Mouse (Mus musculus): ENCODE measurements at regions not wholly inside any gene's neighbourhood (a gene's known extent, or its start where the extent isn't known, plus 50 kb on each side); places are given as distances from the start of the nearest gene placed in this dataset.

DNA sequence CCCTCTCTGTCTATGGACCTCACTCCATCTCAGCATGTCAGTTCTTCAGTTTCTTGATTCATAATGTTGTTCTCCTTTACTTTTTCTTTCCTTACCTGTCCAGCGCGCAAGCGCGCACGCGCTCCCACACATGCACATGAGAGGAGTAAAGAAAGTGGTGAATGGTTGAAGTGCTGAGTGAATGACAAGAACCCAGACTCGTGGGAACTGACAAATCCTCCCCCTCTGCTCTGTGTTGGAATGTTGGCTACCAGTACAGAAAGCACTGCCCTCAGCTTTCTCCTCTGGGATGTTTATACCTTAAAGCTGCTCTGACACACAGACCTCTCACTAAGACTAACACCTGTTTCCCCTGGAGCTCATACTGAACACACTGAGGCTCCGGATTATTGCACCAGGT, 302.2 kb upstream of the Nrp1 start:
- Histone ChIP-seq H3K27ac (ENCODE audit: poor library complexity, severe bottlenecking) (no peak overlapping the region), H3K36me3 (no peaks in the 10 kb centered on the region), H3K9me3 (replicated peaks) (no peaks in the 10 kb centered on the region), H3K4me1 (replicated peaks) (peaks cover 12% of the 10 kb centered on the region), H3K4me3 (no peak overlapping the region), H3K9ac (no peak overlapping the region), H3K4me2 (0 out of 2 replicates have a peak overlapping the region, but pooled peaks have one; percentile 2), H3K27me3 (replicated peaks) (no peaks in the 10 kb centered on the region)
- 69% methylated on average over 8 of the region's 8 CpGs for WGBS
- no peak for ATAC-seq (ENCODE audit: insufficient number of reproducible peaks, low FRiP score)

DNA sequence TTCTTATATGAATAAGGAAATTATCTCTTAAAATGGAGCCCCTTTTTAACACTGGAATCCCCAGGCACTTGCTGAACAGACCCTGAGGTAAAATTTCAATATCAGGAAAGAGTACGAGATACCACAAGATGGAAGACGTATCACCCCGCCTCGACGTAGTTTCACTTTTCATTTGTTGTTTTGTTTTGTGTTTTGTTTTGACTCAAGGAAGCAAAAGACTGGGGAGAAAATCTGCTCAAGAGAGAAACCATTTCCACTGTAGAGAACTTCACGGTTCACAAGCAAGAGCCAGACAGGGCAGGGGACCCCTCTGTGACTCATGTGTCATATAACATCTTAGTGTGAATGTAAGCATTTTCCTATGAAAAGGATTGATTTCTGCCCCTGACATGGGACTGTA, 300.6 kb upstream of the Nrp1 start:
- Histone ChIP-seq H3K9me3 (replicated peaks) (no peaks in the 10 kb centered on the region), H3K9ac (no peak overlapping the region), H3K4me2 (no peak overlapping the region), H3K4me1 (replicated peaks) (peaks cover 20% of the 10 kb centered on the region), H3K4me3 (no peak overlapping the region), H3K27me3 (replicated peaks) (no peaks in the 10 kb centered on the region), H3K36me3 (no peaks in the 10 kb centered on the region), H3K27ac (ENCODE audit: poor library complexity, severe bottlenecking) (no peak overlapping the region)
- ATAC-seq (ENCODE audit: insufficient number of reproducible peaks, low FRiP score) = no peak
- 85% methylated on average over 6 of the region's 6 CpGs for WGBS

DNA sequence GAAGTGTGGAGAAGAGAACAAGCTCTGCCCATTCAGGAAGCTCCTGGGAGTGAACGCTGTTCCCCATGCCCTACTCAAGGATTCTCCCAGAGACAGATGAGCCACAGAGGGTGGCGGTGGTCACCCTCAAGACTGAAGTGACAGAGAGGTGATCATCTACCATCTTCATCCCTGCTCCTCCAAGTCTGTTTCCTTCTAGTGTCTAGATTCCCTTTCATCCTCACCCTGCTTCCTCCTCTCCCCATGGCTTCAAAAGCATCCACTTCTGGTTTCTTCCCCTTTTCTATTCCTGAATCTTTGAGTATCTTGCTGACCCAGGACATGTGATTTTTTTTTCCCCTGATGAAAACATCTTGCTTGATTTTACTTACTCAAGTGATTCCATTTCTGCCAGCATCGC, 298.6 kb upstream of the Nrp1 start:
- H3K27me3 ChIP-seq (replicated peaks) = no peaks in the 10 kb centered on the region

DNA sequence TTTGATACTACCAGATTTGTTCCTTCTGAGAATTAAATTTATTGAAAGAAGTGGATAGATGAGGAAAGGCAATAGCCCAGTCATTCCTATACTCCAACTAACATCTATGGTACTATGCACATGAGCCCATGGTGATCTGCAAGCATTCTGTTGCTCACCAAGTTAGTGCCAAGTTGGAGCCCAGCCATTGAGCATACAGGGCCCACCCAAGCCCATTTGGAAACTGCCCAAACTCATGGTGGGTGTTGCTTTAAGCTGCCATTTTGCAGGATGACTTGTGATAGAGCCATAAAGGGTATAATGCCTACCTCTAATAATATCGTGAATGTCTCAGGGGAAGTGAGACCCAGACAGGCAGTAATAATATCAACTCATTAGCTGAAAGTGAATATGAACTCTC, 294.2 kb upstream of the Nrp1 start:
- Histone ChIP-seq H3K9ac (no peak overlapping the region), H3K36me3 (no peaks in the 10 kb centered on the region), H3K27ac (ENCODE audit: poor library complexity, severe bottlenecking) (no peak overlapping the region), H3K4me1 (replicated peaks) (peaks cover 8% of the 10 kb centered on the region; the same call in 1 of the 2 replicates), H3K9me3 (replicated peaks) (no peaks in the 10 kb centered on the region), H3K4me2 (no peak overlapping the region), H3K27me3 (replicated peaks) (no peaks in the 10 kb centered on the region), H3K4me3 (no peak overlapping the region)
- 86% methylated on average over 1 of the region's 1 CpGs for WGBS
- ATAC-seq (ENCODE audit: insufficient number of reproducible peaks, low FRiP score) = no peak

More for the DNA sequence above, 298.6 kb upstream of the Nrp1 start:
- peaks cover 20% of the 10 kb centered on the region for H3K4me1 ChIP-seq (replicated peaks)
- H3K4me2 ChIP-seq = no peak overlapping the region
- H3K4me3 ChIP-seq = no peak overlapping the region
- no peaks in the 10 kb centered on the region for H3K9me3 ChIP-seq (replicated peaks)
- no peak for ATAC-seq (ENCODE audit: insufficient number of reproducible peaks, low FRiP score)
- 81% methylated on average over 3 of the region's 3 CpGs for WGBS
- H3K27ac ChIP-seq (ENCODE audit: poor library complexity, severe bottlenecking) = no peak overlapping the region
- H3K9ac ChIP-seq = no peak overlapping the region
- H3K36me3 ChIP-seq = no peaks in the 10 kb centered on the region

DNA sequence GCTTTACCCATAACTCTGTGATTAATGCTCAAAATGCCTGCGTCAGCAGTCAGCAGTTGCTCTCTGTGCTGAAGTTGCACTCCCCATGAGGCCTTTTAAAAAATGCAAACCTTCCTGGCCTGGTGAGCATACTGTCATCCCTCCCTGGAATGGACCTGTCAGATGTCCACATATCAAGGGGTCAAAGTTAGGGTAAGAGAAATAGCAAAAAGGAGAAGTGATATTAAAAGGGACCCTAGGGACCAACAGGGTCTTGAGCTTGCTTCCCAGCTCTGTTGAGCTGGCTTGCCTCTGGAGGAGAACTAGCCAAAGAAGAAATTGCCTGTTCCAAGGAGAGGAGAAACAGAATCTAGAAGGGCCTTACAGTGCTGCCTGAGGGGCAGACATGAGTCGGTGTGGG, 293.3 kb upstream of the Nrp1 start:
- Histone ChIP-seq H3K9ac (no peak overlapping the region), H3K27ac (ENCODE audit: poor library complexity, severe bottlenecking) (no peak overlapping the region)
- ATAC-seq (ENCODE audit: insufficient number of reproducible peaks, low FRiP score) = no peak

DNA sequence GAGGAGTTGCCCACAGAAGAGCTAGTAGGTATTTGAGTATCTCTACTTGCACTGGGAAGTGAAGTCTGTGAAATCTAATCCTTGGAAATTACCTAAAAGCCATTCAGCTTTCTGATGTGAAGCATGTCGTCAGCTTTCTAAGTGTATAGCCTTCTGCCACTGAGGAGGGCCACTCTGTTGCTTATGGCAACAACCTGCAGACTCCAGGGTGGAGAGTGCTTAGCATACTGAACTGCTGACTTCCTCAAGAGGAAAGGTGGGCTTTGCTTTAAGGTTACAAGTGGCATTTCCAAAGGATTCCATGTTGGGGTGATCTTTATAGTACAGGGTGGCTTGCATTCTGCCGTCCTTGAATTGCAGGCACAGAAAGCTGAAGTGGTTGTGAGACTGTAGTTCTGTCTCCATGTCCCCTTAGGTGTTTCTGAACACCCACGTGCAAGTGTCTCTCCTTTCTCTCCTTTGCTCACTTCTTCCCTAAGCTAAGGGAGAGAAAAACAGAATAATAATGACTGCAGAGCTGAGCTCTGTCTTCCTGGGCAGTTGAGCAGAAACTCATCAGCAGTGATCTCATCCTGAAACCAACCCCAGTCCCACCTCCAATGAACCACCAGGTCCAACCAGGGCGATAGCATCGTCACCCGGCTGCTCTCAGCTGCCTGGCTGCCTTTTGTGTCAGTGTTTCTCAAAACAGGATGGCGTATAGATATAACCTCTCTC, 292.3 kb upstream of the Nrp1 start:
- Histone ChIP-seq H3K36me3 (no peaks in the 10 kb centered on the region), H3K4me3 (no peak overlapping the region), H3K27me3 (replicated peaks) (no peaks in the 10 kb centered on the region), H3K4me2 (no peak overlapping the region), H3K9ac (no peak overlapping the region), H3K4me1 (replicated peaks) (peaks cover 8% of the 10 kb centered on the region; the same call in 1 of the 2 replicates), H3K27ac (ENCODE audit: poor library complexity, severe bottlenecking) (no peak overlapping the region), H3K9me3 (replicated peaks) (no peaks in the 10 kb centered on the region)
- WGBS = 68% methylated on average over 7 of the region's 7 CpGs
- no peak for ATAC-seq (ENCODE audit: insufficient number of reproducible peaks, low FRiP score)

More for the DNA sequence above, 293.3 kb upstream of the Nrp1 start:
- Histone ChIP-seq H3K4me3 (no peak overlapping the region), H3K9me3 (replicated peaks) (no peaks in the 10 kb centered on the region), H3K36me3 (no peaks in the 10 kb centered on the region), H3K4me1 (replicated peaks) (peaks cover 8% of the 10 kb centered on the region; the same call in 1 of the 2 replicates), H3K4me2 (no peak overlapping the region), H3K27me3 (replicated peaks) (no peaks in the 10 kb centered on the region)
- WGBS = 73% methylated on average over 2 of the region's 2 CpGs

DNA sequence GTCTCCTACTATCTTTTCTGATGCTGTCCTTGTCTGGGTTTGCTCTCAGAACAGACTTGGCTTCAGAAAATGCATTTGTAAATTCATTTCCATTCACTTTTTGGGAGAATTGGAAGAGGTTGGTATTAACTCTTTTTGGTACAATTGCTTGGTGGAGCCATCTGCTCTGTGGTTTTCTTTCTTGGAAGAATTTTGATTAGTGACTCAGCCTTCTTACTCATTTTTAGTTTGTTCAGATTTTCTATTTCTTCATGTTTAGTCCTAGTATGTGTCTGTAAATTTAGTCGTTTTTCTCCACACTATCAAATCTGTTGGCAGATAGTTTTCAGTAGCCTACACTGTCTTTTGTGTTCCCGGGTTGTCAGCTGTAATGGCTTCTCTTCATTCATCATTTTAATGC, 288.7 kb upstream of the Nrp1 start:
- H3K27ac ChIP-seq (ENCODE audit: poor library complexity, severe bottlenecking) = no peak overlapping the region
- ATAC-seq (ENCODE audit: insufficient number of reproducible peaks, low FRiP score) = no peak
- WGBS = 69% methylated on average over 2 of the region's 2 CpGs
- no peaks in the 10 kb centered on the region for H3K9me3 ChIP-seq (replicated peaks)
- no peak overlapping the region for H3K9ac ChIP-seq
- no peak overlapping the region for H3K4me2 ChIP-seq
- H3K4me3 ChIP-seq = no peak overlapping the region
- H3K36me3 ChIP-seq = no peaks in the 10 kb centered on the region
- H3K27me3 ChIP-seq (replicated peaks) = no peaks in the 10 kb centered on the region
- no peaks in the 10 kb centered on the region for H3K4me1 ChIP-seq (replicated peaks)

DNA sequence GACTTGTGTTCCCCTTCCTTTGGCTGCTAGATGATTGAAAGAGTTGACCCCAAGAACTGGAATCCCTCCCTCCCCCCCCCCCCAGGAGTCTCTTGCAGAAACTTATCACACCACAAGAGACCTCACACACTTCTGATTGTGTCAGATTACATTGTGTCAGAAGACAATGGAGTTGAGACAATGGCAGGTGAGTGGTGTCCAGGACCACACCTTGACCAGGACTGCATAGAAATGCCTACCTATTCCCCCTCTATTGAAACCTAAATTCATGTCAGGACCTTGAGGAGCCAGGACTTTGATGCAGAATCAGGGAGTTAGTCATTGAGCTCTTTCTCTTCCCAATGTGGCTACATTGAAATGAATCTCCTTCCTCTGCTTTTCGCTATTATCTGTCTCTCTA, 282.8 kb upstream of the Nrp1 start:
- H3K36me3 ChIP-seq = no peaks in the 10 kb centered on the region
- no peak overlapping the region for H3K27ac ChIP-seq (ENCODE audit: poor library complexity, severe bottlenecking)
- H3K4me2 ChIP-seq = no peak overlapping the region
- no peak overlapping the region for H3K4me3 ChIP-seq
- no peak for ATAC-seq (ENCODE audit: insufficient number of reproducible peaks, low FRiP score)
- peaks cover 9% of the 10 kb centered on the region; the same call in 1 of the 2 replicates for H3K4me1 ChIP-seq (replicated peaks)
- no peaks in the 10 kb centered on the region for H3K27me3 ChIP-seq (replicated peaks)
- H3K9ac ChIP-seq = no peak overlapping the region
- 76% methylated on average over 1 of the region's 1 CpGs for WGBS
- no peaks in the 10 kb centered on the region for H3K9me3 ChIP-seq (replicated peaks)

DNA sequence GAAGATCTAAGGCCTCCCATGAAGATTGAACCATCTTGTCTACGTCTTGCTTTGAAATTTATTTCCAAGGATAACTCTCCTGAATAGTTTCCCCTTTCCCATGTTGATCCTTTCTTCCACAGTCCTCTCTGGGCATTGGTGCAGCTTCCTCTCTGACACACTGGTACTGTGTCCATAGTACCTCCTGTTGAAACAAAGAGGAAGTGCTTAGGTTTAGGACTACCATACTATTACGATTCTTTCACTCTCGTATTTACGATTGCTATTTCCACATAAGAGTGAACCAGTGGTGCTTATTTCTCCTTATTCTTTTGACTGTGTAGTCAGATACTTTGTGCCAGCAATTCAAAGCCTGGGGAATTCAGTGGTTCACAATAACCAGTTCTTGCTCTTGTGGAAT, 282.2 kb upstream of the Nrp1 start:
- Histone ChIP-seq H3K4me2 (no peak overlapping the region), H3K9me3 (replicated peaks) (no peaks in the 10 kb centered on the region), H3K27me3 (replicated peaks) (no peaks in the 10 kb centered on the region), H3K4me3 (no peak overlapping the region), H3K36me3 (no peaks in the 10 kb centered on the region), H3K9ac (no peak overlapping the region), H3K4me1 (replicated peaks) (peaks cover 9% of the 10 kb centered on the region; the same call in 1 of the 2 replicates), H3K27ac (ENCODE audit: poor library complexity, severe bottlenecking) (no peak overlapping the region)
- 88% methylated on average over 4 of the region's 4 CpGs for WGBS
- ATAC-seq (ENCODE audit: insufficient number of reproducible peaks, low FRiP score) = no peak

DNA sequence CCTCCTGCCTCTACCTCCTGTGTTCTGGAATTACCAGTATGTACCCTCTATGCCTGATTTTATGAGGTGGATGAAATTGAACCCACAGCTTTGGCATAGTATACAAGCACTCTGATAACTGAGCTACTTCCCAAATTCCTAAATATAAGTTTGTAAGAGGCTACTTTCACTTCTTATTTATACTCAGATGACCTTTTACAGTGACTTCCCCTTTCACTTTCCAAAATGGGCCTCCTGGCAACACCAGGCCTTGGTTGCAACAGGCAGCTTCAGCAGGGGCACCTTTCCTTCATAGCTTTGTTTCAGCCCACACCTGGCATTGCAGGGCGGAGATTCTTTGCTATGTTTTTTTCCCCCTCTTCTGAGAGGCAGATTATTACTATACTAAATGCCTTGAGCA, 279.7 kb upstream of the Nrp1 start:
- WGBS = 87% methylated on average over 1 of the region's 1 CpGs
- Histone ChIP-seq H3K9ac (no peak overlapping the region), H3K4me3 (no peak overlapping the region), H3K27me3 (replicated peaks) (no peaks in the 10 kb centered on the region), H3K9me3 (replicated peaks) (no peaks in the 10 kb centered on the region), H3K4me1 (replicated peaks) (peaks cover 9% of the 10 kb centered on the region; the same call in 1 of the 2 replicates), H3K4me2 (no peak overlapping the region), H3K36me3 (no peaks in the 10 kb centered on the region), H3K27ac (ENCODE audit: poor library complexity, severe bottlenecking) (no peak overlapping the region)
- ATAC-seq (ENCODE audit: insufficient number of reproducible peaks, low FRiP score) = no peak

DNA sequence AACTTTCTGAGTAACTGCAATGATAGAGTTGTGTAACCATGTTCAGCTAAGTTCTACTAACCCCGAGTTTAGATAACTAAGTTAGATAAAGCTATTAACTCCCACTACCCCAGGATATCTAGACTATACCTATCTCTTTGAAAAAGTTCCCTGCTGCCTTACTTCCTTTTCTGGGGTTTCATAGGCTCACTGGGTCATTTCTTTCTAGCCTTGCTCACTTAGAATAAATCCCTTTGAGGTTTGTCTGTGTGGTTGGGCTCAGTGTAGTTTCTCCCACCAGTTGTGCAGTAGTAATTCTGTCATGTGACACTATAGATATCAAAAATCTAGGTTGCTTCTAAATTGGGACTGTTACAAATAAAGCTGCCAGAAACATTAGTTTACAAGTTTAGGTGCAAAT, 272.6 kb upstream of the Nrp1 start:
- Histone ChIP-seq H3K4me1 (replicated peaks) (no peaks in the 10 kb centered on the region), H3K27ac (ENCODE audit: poor library complexity, severe bottlenecking) (no peak overlapping the region), H3K4me3 (no peak overlapping the region), H3K9ac (no peak overlapping the region), H3K9me3 (replicated peaks) (no peaks in the 10 kb centered on the region), H3K4me2 (no peak overlapping the region), H3K27me3 (replicated peaks) (no peaks in the 10 kb centered on the region), H3K36me3 (no peaks in the 10 kb centered on the region)
- 39% methylated on average over 1 of the region's 1 CpGs for WGBS
- ATAC-seq (ENCODE audit: insufficient number of reproducible peaks, low FRiP score) = no peak

DNA sequence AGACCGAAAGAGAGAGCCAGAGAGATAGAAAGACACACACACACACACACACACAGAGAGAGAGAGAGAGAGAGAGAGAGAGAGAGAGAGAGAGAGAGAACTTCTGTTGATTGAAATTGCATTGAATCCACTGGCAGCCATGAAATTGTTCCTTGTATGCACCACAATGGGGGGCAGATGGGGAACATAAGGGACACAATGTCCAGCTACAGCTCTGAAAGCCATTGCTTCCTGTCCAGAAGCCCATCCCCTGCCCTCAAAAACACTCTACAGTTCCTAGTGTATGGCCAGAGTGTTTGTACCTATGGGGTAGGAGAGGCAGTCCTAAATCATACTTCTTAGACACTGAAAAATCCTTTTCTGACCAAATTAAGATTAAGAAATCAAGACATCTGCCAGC, 270.9 kb upstream of the Nrp1 start:
- Histone ChIP-seq H3K9me3 (replicated peaks) (peaks cover 4% of the 10 kb centered on the region; the same call in 1 of the 2 replicates), H3K27ac (ENCODE audit: poor library complexity, severe bottlenecking) (no peak overlapping the region), H3K27me3 (replicated peaks) (no peaks in the 10 kb centered on the region), H3K4me3 (no peak overlapping the region), H3K4me2 (no peak overlapping the region), H3K9ac (no peak overlapping the region), H3K4me1 (replicated peaks) (no peaks in the 10 kb centered on the region), H3K36me3 (no peaks in the 10 kb centered on the region)
- WGBS = 88% methylated on average over 1 of the region's 1 CpGs
- ATAC-seq (ENCODE audit: insufficient number of reproducible peaks, low FRiP score) = no peak

Data from heart, embryonic 12.5 days (tissue).